Mouse (Mus musculus): ENCODE results near the gene Ndufab1. TPM values are rescaled to one million over a fixed set of nuclear protein-coding genes. Genes with fewer than 3 reads are reported as not detected.

Ndufab1 gene
- total and polyA plus RNA-seq, 2 experiments from 2014 or later, result 181 to 2,966 TPM

- TF ChIP-seq CTCF (IDR thresholded peaks at IDR 0.05; ENCODE audit: low read depth) (no peak), EP300 (IDR thresholded peaks at IDR 0.05; ENCODE audit: low read depth) (no peak)
- Histone ChIP-seq H3K4me2 (ENCODE audit: low read depth, low read length) (no peak overlapping the region), H3K36me3 (replicated peaks; ENCODE audit: control insufficient read depth, insufficient read depth, low read length) (peaks cover 72% of the 10 kb centered on the region), H3K9ac (replicated peaks; ENCODE audit: low read depth, low read length) (no peak overlapping the region), H3K4me1 (ENCODE audit: control insufficient read depth, insufficient read depth) (no peaks in the 10 kb centered on the region), H3K27me3 (ENCODE audit: control insufficient read depth, insufficient read depth, low read length) (no peaks in the 10 kb centered on the region), H3K4me3 (ENCODE audit: low read depth, low read length) (no peak overlapping the region), H3K27ac (ENCODE audit: low read depth) (no peak overlapping the region), H3K9me3 (replicated peaks; ENCODE audit: control insufficient read depth, low read length) (no peaks in the 10 kb centered on the region)
- ATAC-seq (ENCODE audit: insufficient read depth, low read depth), result no peak
- WGBS, result 82% methylated on average over 11 of the region's 11 CpGs
- no peak for DNase-seq (ENCODE audit: low spot score)
Observed at GRCm38 (mm10) chr7:122087195-122087982, 14.3 kb downstream of the Ndufab1 start.

- no peaks in the 10 kb centered on the region for H3K4me1 ChIP-seq (ENCODE audit: control insufficient read depth, insufficient read depth)
- no peak overlapping the region for H3K4me2 ChIP-seq (ENCODE audit: low read depth, low read length)
- no peak for ATAC-seq (ENCODE audit: insufficient read depth, low read depth)
- no peaks in the 10 kb centered on the region for H3K27me3 ChIP-seq (ENCODE audit: control insufficient read depth, insufficient read depth, low read length)
- H3K36me3 ChIP-seq (replicated peaks; ENCODE audit: control insufficient read depth, insufficient read depth, low read length), result peaks cover 73% of the 10 kb centered on the region
- TF ChIP-seq EP300 (IDR thresholded peaks at IDR 0.05; ENCODE audit: low read depth) (no peak), CTCF (IDR thresholded peaks at IDR 0.05; ENCODE audit: low read depth) (no peak)
- no peaks in the 10 kb centered on the region for H3K9me3 ChIP-seq (replicated peaks; ENCODE audit: control insufficient read depth, low read length)
- 96% methylated on average over 1 of the region's 1 CpGs for WGBS
- H3K27ac ChIP-seq (ENCODE audit: low read depth), result no peak overlapping the region
- no peak overlapping the region for H3K9ac ChIP-seq (replicated peaks; ENCODE audit: low read depth, low read length)
- no peak overlapping the region for H3K4me3 ChIP-seq (ENCODE audit: low read depth, low read length)
- DNase-seq (ENCODE audit: low spot score), result no peak
Observed at GRCm38 (mm10) chr7:122081071-122081470, 20.6 kb downstream of the Ndufab1 start.

GRCm38 (mm10) chr7:122079798-122080554, 21.7 kb downstream of the Ndufab1 start:
- no peaks in the 10 kb centered on the region for H3K4me1 ChIP-seq (ENCODE audit: control insufficient read depth, insufficient read depth)
- DNase-seq (ENCODE audit: low spot score) (no peak), ATAC-seq (ENCODE audit: insufficient read depth, low read depth) (no peak)
- H3K9ac ChIP-seq (replicated peaks; ENCODE audit: low read depth, low read length), result no peak overlapping the region
- no peak overlapping the region for H3K4me3 ChIP-seq (ENCODE audit: low read depth, low read length)
- H3K36me3 ChIP-seq (replicated peaks; ENCODE audit: control insufficient read depth, insufficient read depth, low read length), result peaks cover 77% of the 10 kb centered on the region
- H3K27me3 ChIP-seq (ENCODE audit: control insufficient read depth, insufficient read depth, low read length), result no peaks in the 10 kb centered on the region
- H3K27ac ChIP-seq (ENCODE audit: low read depth), result no peak overlapping the region
- H3K4me2 ChIP-seq (ENCODE audit: low read depth, low read length), result no peak overlapping the region
- no peaks in the 10 kb centered on the region for H3K9me3 ChIP-seq (replicated peaks; ENCODE audit: control insufficient read depth, low read length)
- TF ChIP-seq CTCF (IDR thresholded peaks at IDR 0.05; ENCODE audit: low read depth), result no peak
- no peak for TF ChIP-seq EP300 (IDR thresholded peaks at IDR 0.05; ENCODE audit: low read depth)
- 91% methylated on average over 8 of the region's 8 CpGs for WGBS

GRCm38 (mm10) chr7:122074374-122074773, 27.3 kb downstream of the Ndufab1 start:
- H3K36me3 ChIP-seq (replicated peaks; ENCODE audit: control insufficient read depth, insufficient read depth, low read length), result peaks cover 87% of the 10 kb centered on the region
- H3K27me3 ChIP-seq (ENCODE audit: control insufficient read depth, insufficient read depth, low read length), result no peaks in the 10 kb centered on the region
- no peak overlapping the region for H3K4me2 ChIP-seq (ENCODE audit: low read depth, low read length)
- H3K4me1 ChIP-seq (ENCODE audit: control insufficient read depth, insufficient read depth), result no peaks in the 10 kb centered on the region
- ATAC-seq (ENCODE audit: insufficient read depth, low read depth), result no peak
- H3K27ac ChIP-seq (ENCODE audit: low read depth), result no peak overlapping the region
- DNase-seq (ENCODE audit: low spot score), result no peak
- TF ChIP-seq CTCF (IDR thresholded peaks at IDR 0.05; ENCODE audit: low read depth) (no peak), EP300 (IDR thresholded peaks at IDR 0.05; ENCODE audit: low read depth) (no peak)
- no peak overlapping the region for H3K4me3 ChIP-seq (ENCODE audit: low read depth, low read length)
- 72% methylated on average over 3 of the region's 3 CpGs for WGBS
- no peak overlapping the region for H3K9ac ChIP-seq (replicated peaks; ENCODE audit: low read depth, low read length)
- no peaks in the 10 kb centered on the region for H3K9me3 ChIP-seq (replicated peaks; ENCODE audit: control insufficient read depth, low read length)

GRCm38 (mm10) chr7:122067517-122068381, 33.9 kb downstream of the Ndufab1 start:
- TF ChIP-seq EP300 (IDR thresholded peaks at IDR 0.05; ENCODE audit: low read depth) (no peak), CTCF (IDR thresholded peaks at IDR 0.05; ENCODE audit: low read depth) (peak; percentile 38)
- Histone ChIP-seq H3K27me3 (ENCODE audit: control insufficient read depth, insufficient read depth, low read length) (no peaks in the 10 kb centered on the region), H3K4me3 (ENCODE audit: low read depth, low read length) (peak overlapping the region; percentile 95), H3K36me3 (replicated peaks; ENCODE audit: control insufficient read depth, insufficient read depth, low read length) (peaks cover 33% of the 10 kb centered on the region), H3K4me2 (ENCODE audit: low read depth, low read length) (peak overlapping the region; percentile 91), H3K9ac (replicated peaks; ENCODE audit: low read depth, low read length) (peak overlapping the region; percentile 96), H3K9me3 (replicated peaks; ENCODE audit: control insufficient read depth, low read length) (no peaks in the 10 kb centered on the region), H3K27ac (ENCODE audit: low read depth) (peak overlapping the region; percentile 93), H3K4me1 (ENCODE audit: control insufficient read depth, insufficient read depth) (peaks cover 22% of the 10 kb centered on the region)
- 2% methylated on average over 58 of the region's 58 CpGs for WGBS
- DNase-seq (ENCODE audit: low spot score) (peak; percentile 50), ATAC-seq (ENCODE audit: insufficient read depth, low read depth) (0 out of 2 replicates have a peak, but pooled peaks have one; percentile 0)
